ENCODE assay signal across 18 mouse cellular contexts in genomic region chr8:37050684-37051028, GRCm38 (mm10). TPM values are rescaled to one million over a fixed set of nuclear protein-coding genes. Genes with fewer than 3 reads are reported as not detected.
DNase-seq lines count a peak whose midpoint lies in the region; ATAC-seq and TF ChIP-seq lines count a peak whose summit lies in the region.
"Had no signal": no experiment of that assay in that cellular context is flagged by ENCODE, and none has a peak within 500 bp of the region (broad histone marks: within the 10 kb centered on the region; RNA-seq: fewer than 3 reads in every experiment).

No protein-coding gene starts in this region.

- ATAC-seq in forebrain, embryonic 14.5 days: peak; percentile 76
- no peak for ATAC-seq in forebrain, embryonic 11.5 days (replicated peaks; ENCODE audit: low FRiP score)
- no peak for ATAC-seq in kidney, postnatal 0 days (replicated peaks; ENCODE audit: low FRiP score, low read depth)
- peak; percentile 29; the same call in 1 of the 2 replicates for ATAC-seq in neural tube, embryonic 12.5 days (ENCODE audit: low FRiP score, low read depth)
- ATAC-seq in monocyte, adult 5-6 weeks (replicated peaks; ENCODE audit: insufficient number of reproducible peaks, low FRiP score, low TSS enrichment, poor library complexity, severe bottlenecking): no peak
- ATAC-seq: hindbrain, embryonic 16.5 days; liver, postnatal 0 days had no signal

- no peak overlapping the region for H3K4me2 ChIP-seq in forebrain, embryonic 14.5 days (ENCODE audit: low read length)
- no peak overlapping the region for H3K4me2 ChIP-seq in forebrain, embryonic 11.5 days (ENCODE audit: low read depth, low read length, severe bottlenecking)
- H3K4me2 ChIP-seq in kidney, postnatal 0 days (ENCODE audit: low read length): no peak overlapping the region
- H3K4me2 ChIP-seq in neural tube, embryonic 12.5 days (replicated peaks): no peak overlapping the region
- H3K4me2 ChIP-seq: embryonic facial prominence, embryonic 15.5 days had no signal

- no peaks in the 10 kb centered on the region for H3K27me3 ChIP-seq in forebrain, embryonic 14.5 days (replicated peaks; ENCODE audit: control insufficient read depth, insufficient read depth, low read length)
- H3K27me3 ChIP-seq in forebrain, embryonic 11.5 days (ENCODE audit: control insufficient read depth, insufficient read depth, low read length): no peaks in the 10 kb centered on the region
- H3K27me3 ChIP-seq in kidney, postnatal 0 days (ENCODE audit: insufficient read depth, low read length): no peaks in the 10 kb centered on the region
- H3K27me3 ChIP-seq in neural tube, embryonic 12.5 days (replicated peaks): no peaks in the 10 kb centered on the region
- H3K27me3 ChIP-seq: embryonic facial prominence, embryonic 15.5 days had no signal

- DNase-seq in forebrain, embryonic 14.5 days (ENCODE audit: low spot score): peak; percentile 79
- DNase-seq in forebrain, embryonic 11.5 days (ENCODE audit: low spot score): no peak
- peak; percentile 22 for DNase-seq in kidney, postnatal 0 days (ENCODE audit: low spot score)
- DNase-seq in kidney, postnatal 10 days: no peak
- DNase-seq in neural tube, embryonic 10.5 days (ENCODE audit: extremely low spot score, low spot score): no peak
- DNase-seq: adrenal gland, postnatal 10 days; cerebellum, adult 8-10 months; gastrocnemius, postnatal 36 days; kidney, adult 8-10 months; kidney, postnatal 4 days; liver; liver, postnatal 0 days; right cerebral cortex, postnatal 4 days; thymus, postnatal 36 days had no signal

- H3K9ac ChIP-seq in forebrain, embryonic 14.5 days (ENCODE audit: low read length): no peak overlapping the region
- H3K9ac ChIP-seq in forebrain, embryonic 11.5 days (ENCODE audit: low read length): no peak overlapping the region
- no peak overlapping the region for H3K9ac ChIP-seq in kidney, postnatal 0 days (ENCODE audit: low read depth, low read length)
- no peak overlapping the region for H3K9ac ChIP-seq in neural tube, embryonic 12.5 days
- H3K9ac ChIP-seq: embryonic facial prominence, embryonic 15.5 days; liver, postnatal 0 days had no signal

- TF ChIP-seq CTCF in kidney, postnatal 0 days (IDR thresholded peaks at IDR 0.05; ENCODE audit: low read depth): no peak

- no peaks in the 10 kb centered on the region for H3K36me3 ChIP-seq in forebrain, embryonic 14.5 days (ENCODE audit: control insufficient read depth, insufficient read depth, low read length)
- H3K36me3 ChIP-seq in forebrain, embryonic 11.5 days (ENCODE audit: control insufficient read depth, insufficient read depth, low read length): no peaks in the 10 kb centered on the region
- H3K36me3 ChIP-seq in kidney, postnatal 0 days (ENCODE audit: insufficient read depth, low read length): no peaks in the 10 kb centered on the region
- no peaks in the 10 kb centered on the region for H3K36me3 ChIP-seq in neural tube, embryonic 12.5 days
- H3K36me3 ChIP-seq: embryonic facial prominence, embryonic 15.5 days had no signal

- no peak overlapping the region for H3K27ac ChIP-seq in forebrain, embryonic 14.5 days (ENCODE audit: low read depth, low read length)
- no peak overlapping the region for H3K27ac ChIP-seq in forebrain, embryonic 11.5 days (ENCODE audit: low read depth, low read length)
- H3K27ac ChIP-seq in kidney, postnatal 0 days: no peak overlapping the region
- H3K27ac ChIP-seq in neural tube, embryonic 12.5 days: no peak overlapping the region
- H3K27ac ChIP-seq: embryonic facial prominence, embryonic 15.5 days had no signal

- H3K9me3 ChIP-seq in forebrain, embryonic 14.5 days (replicated peaks; ENCODE audit: control insufficient read depth, low read length): no peaks in the 10 kb centered on the region
- H3K9me3 ChIP-seq in forebrain, embryonic 11.5 days (ENCODE audit: control insufficient read depth, low read length): no peaks in the 10 kb centered on the region
- H3K9me3 ChIP-seq in kidney, postnatal 0 days (replicated peaks; ENCODE audit: low read length): no peaks in the 10 kb centered on the region
- H3K9me3 ChIP-seq in neural tube, embryonic 12.5 days: no peaks in the 10 kb centered on the region
- H3K9me3 ChIP-seq: embryonic facial prominence, embryonic 15.5 days had no signal

- WGBS in forebrain, embryonic 14.5 days: 35% methylated on average over 1 of the region's 1 CpGs
- 83% methylated on average over 1 of the region's 1 CpGs for WGBS in forebrain, embryonic 11.5 days
- whole genome bisulfite sequencing in kidney, postnatal 0 days: 22% methylated on average over 1 of the region's 1 CpGs
- 40% methylated on average over 1 of the region's 1 CpGs for WGBS in neural tube, embryonic 12.5 days

- no peaks in the 10 kb centered on the region for H3K4me1 ChIP-seq in forebrain, embryonic 14.5 days (ENCODE audit: control insufficient read depth, insufficient read depth, low read length)
- no peaks in the 10 kb centered on the region for H3K4me1 ChIP-seq in forebrain, embryonic 11.5 days (replicated peaks; ENCODE audit: control insufficient read depth, insufficient read depth, low read length)
- no peaks in the 10 kb centered on the region for H3K4me1 ChIP-seq in kidney, postnatal 0 days (replicated peaks; ENCODE audit: insufficient read depth, low read length)
- no peaks in the 10 kb centered on the region for H3K4me1 ChIP-seq in neural tube, embryonic 12.5 days

- H3K4me3 ChIP-seq in forebrain, embryonic 14.5 days (ENCODE audit: low read depth, low read length): no peak overlapping the region
- no peak overlapping the region for H3K4me3 ChIP-seq in forebrain, embryonic 11.5 days (ENCODE audit: low read depth, low read length)
- H3K4me3 ChIP-seq in kidney, postnatal 0 days (replicated peaks; ENCODE audit: low read depth, low read length): no peak overlapping the region
- H3K4me3 ChIP-seq in neural tube, embryonic 12.5 days: no peak overlapping the region
- H3K4me3 ChIP-seq: embryonic facial prominence, embryonic 15.5 days had no signal

RNA-seq across cellular contexts. Expression of gene AI429214, which starts 57.3 kb away (rescaled TPM):
- 0.19 and 0.34 TPM in 2 replicates for polyA plus RNA-seq in forebrain, embryonic 14.5 days (2014; fragmentation: Nextera tagmentation; extraction: Ambion mirVana)
- polyA plus RNA-seq in forebrain, embryonic 11.5 days (2014; fragmentation: Nextera tagmentation; extraction: Ambion mirVana): 0.16 TPM in 1 of 2 replicates, not detected in the other
- 0.20 and 0.58 TPM in 2 replicates for polyA plus RNA-seq in kidney, postnatal 0 days (2015; fragmentation: Nextera tagmentation; extraction: Ambion mirVana)
- polyA plus RNA-seq in neural tube, embryonic 12.5 days (2016; fragmentation: Nextera tagmentation; extraction: Ambion mirVana): 0.25 and 0.37 TPM in 2 replicates
- 0.96 to 1.5 TPM in 2 of 3 replicates, not detected in the other for total RNA-seq in monocyte, adult 5-6 weeks (2017)

Comparison
In these comparisons a context has a peak if more than half of its experiments do, and no peak if none do; other contexts are left out.
1. ATAC-seq: peak in forebrain, embryonic 14.5 days (single experiment) and neural tube, embryonic 12.5 days (single experiment); none in forebrain, embryonic 11.5 days (single experiment), kidney, postnatal 0 days (single experiment) and monocyte, adult 5-6 weeks (single experiment).
2. DNase-seq: peak in forebrain, embryonic 14.5 days (single experiment) and kidney, postnatal 0 days (single experiment); none in forebrain, embryonic 11.5 days (single experiment), kidney, postnatal 10 days (single experiment) and neural tube, embryonic 10.5 days (single experiment).